Mouse (Mus musculus): ENCODE results near the gene Neurl1b.

Gene Neurl1b

DNA sequence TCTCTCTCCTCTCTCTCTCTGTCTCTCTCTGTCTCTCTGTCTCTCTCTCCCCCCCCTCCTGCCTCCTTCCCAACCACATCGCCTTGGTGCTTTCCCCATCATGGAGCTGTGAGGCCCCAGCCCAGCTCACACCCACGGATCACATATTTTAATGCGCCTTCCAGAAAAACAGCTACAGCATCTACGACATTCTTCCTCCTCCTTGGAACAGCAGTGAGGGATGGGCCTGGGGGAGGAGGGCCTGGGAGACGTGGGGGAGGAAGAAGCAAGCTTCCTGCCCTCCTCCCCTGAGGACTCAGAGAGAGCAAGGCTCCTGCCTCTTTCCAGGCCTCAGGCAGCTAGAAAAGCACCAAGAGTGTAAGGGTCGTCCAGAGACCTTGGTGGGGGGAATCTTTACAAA is 17.3 kb upstream of the Neurl1b start:
- DNase-seq (ENCODE audit: low read depth, low spot score), result peak; percentile 11

DNA sequence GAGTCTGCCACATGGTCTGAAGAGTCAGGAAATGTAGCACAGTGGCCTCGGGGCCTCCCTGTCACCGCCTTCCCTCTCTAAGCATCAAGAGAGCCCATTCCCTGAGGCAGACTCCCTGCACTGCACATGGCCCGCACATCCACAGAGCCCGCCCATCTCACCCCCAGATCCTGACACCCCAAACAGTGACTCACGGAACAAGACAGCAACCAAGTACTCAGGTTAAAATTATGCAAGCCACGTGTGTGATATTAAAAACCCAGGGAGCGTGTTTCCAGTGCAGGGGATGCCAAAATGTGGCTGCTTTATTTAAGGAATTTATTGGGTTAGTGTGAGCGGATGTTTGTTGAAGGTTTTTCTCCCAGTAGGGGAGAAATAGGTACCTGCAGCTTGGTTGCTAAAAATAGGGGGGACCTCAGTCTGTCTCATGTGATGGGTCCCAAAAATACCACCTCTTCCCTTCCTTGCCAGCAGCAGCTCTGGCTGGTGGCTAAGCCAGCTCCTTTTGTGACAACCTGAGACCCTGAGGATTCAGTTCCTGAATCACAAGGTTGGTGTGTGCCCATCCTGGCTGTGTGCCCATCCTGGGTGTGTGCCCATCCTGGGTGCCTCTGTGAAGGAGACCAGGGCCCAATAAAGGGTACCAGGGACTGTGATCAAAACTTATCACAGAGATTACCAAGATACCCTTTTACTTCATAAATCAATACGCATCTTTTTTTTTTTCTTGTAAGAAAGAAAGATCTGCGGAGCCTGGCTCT is 9.1 kb upstream of the Neurl1b start:
- no peak for DNase-seq (ENCODE audit: low read depth, low spot score)

DNA sequence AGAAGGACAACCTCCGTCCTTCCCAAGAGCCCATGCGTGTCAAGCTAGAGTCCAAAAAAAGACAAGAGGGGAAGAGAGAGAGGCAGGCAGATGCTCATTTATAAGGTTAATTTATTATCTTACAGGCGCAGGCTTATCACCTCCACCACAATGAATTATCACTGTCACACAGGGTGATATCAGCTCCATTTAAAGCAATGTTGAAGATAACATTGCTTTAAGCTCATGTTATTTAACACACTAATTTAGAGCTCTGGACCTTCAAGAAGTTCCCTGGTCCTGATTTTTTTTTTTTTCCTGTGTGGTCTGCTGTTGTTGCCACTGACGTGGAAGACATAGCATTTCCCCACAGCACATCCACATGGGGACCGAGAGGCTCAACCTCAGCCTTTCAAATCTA is 1.7 kb upstream of the Neurl1b start:
- no peak for DNase-seq (ENCODE audit: low read depth, low spot score)

DNA sequence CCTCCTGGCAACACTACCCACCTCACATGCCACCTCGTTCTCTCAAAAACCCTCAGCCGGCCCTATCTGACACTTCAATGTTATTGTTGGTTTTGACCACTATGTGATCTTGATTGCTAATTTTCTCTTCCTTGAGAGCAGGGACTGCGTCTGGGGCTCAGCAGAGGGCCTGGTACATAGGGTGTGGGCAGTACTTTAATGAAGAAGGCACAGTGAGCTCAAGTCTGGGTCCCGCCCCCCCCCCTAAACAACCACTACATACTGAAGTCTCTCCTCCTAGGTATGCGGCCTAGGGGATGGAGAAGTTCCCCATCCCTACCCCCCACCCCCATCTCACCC is 476 bp upstream of the Neurl1b start:
- DNase-seq (ENCODE audit: low read depth, low spot score), result no peak

DNA sequence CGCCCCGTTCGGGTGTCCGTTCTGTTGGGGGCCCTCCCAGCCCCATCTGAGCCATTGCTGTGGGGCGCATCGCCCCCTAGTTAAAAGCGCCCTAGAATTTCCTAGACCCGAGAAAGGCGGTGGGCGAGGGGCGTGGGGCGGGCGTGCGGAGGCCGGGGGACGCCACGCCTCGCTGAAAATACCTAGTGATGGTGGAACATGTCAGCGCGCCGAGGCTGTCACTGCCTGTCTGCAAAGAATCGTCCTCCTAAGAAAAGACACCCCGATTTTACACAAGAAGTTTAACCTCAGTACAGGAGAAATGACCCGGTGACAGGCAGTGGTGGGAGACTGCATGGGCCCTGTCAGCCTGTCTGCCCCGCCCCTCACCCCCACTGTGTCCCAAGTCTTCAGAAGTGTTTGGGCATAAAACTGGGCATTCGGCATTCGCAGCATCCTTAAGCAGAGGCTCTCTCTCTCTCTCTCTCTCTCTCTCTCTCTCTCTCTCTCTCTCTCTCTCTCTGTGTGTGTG is 781 bp downstream of the Neurl1b start:
- DNase-seq (ENCODE audit: low read depth, low spot score), result no peak

DNA sequence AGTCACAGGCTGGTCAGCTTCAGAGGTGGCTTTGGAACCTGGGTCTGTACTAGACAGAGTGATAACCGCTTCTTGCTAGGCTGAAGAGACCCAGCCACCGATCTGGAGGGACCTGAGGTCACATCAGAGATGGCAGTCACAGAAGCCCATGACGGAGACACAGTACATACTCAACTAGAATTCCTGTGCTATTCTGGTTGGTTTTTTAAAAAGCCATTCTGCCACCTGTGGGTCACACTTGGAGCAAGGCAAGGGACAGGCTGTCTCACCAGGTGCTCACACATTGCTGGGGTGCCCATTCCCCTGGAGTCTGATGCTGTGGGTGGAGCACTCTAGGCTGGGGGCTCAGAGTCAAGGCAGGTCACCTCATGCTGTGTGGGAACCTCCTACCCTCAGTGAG is 1.5 kb downstream of the Neurl1b start:
- no peak for DNase-seq (ENCODE audit: low read depth, low spot score)

DNA sequence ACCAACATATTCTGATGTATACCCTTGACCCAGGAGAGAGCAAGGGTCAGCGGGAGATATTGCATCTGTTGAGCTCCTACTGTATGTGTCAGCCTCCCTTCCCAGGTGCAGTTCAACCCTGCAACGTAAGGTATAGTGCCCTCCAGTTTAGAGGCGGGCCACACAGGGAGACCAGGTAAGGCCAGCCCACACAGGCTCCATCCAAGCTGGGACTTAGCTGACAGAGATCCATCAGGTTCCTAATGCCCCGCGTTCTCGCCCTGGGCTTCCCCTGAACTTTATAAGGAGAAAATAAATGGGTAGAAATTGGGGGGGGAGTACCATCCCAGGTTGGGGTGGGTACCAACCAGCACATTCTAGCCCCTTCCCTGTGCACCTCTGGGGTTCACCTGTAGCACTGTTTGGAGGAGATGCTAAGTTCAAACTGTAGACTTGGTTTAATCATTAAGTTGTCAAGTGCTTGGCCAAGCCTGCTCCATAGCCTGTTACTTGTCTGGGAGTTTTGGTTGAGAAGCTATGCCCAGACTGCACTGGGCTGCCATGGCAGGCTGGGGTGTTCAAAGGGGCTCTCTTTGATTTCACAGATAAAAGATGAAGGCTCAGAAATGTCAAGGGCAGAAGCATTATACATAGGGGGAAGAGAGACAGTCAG is 3.3 kb downstream of the Neurl1b start:
- no peak for DNase-seq (ENCODE audit: low read depth, low spot score)

DNA sequence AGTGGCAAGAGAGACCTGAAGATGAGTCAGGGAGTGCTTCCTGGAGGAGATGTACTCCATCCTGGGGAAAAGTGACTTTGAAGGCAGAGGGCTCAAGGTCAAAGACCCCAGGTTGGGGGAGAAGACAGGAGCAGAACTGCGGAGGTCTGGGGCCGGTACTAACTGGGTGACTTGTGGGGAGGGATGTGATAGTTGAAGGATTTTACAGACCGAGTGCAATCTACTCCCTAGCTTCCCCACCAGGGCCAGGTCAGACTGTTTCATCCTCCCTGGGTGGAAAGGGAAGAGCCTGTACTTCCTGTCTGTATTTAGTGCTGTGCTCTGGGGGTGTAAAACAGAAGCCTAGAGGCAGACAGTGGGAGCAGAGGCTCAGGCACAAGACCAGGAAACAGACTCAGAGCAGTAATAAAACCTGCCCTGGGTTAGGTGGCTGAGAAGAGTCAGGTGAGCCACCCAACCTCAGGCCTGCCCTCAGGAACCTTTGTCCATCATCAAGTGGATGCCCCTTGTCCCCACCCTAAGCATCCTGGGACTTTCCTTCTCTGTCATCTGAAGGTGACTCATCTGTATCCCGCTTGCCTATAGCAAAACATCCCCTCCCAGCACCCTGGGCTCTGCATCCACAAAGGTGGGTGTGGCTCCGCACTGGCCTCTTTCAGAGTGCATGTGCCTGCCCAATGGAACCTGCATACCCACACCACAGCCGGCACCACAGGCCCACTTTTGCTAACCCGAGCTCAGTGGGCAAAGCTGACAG is 6.0 kb downstream of the Neurl1b start:
- DNase-seq (ENCODE audit: low read depth, low spot score), result peak; percentile 21

DNA sequence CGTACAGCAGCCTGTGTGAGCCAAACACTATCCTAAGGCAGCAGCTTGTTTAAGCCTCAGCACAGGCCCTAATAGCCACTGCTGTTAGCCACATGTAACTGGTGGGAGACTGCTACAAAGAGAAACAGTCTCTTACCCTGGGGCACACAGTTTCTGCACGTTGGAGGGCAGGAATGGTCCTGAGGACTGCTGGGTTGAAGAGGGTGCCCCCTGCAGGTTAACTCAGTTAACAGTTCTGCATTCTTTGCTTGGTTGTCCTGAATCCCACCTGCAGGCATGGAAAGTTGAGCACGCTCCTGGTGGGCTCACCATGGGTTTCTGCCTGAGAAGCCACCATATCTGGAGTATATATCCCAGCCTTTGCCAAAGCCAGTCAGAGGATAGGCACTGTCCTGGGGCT is 6.9 kb downstream of the Neurl1b start:
- DNase-seq (ENCODE audit: low read depth, low spot score), result peak; percentile 52

DNA sequence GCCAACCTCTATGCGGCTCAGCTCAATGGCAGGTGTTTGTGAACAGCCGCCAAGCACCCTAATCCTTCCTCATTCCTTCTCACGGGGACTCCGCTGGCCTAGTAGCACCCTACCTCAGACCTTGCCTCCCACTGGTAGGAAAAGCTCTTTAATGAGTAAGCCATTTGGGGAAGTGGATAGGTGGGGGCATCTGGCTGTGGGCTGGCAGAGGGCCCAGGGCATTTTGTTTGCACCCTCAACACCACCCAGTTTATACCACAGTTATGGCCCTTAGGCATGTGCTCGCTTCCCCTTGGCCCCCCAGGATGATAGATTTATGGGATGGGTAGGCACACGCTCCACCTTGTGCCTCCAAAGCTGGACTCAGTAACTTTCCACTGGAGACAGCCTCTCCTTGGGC is 7.8 kb downstream of the Neurl1b start:
- no peak for DNase-seq (ENCODE audit: low read depth, low spot score)

DNA sequence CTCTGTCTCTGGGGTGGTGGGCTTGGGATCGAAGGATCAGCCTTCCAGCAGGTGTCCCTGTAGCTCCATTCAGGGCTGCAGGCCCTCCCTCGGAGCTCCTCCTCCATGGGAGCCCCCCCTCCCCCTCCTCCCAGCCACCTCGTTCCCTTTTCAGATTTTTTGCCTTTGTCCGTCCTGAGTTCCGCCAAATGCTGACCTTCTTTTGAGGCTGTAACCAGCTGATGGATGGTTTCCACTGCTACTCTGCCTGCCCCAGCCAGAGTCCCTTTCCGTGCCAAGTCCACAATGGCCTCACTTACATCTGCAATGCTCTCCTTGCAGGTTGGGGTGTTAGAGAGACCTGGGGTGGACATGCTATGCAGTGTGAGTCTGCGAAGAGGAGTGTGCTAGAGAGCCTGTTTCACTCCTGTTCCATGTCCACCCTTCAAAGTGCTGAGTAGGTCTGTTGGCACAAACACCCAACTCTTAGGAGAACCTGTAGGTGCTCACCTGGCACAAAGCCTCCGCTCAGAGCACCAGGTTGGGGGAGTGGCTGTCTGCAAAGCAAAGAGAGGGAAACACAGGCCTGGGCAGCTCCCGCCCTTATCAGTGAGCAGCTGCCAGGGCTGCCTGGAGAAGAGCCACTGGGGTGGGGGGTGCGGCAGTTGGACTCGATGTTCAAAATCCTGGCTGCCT is 9.5 kb downstream of the Neurl1b start:
- no peak for DNase-seq (ENCODE audit: low read depth, low spot score)

DNA sequence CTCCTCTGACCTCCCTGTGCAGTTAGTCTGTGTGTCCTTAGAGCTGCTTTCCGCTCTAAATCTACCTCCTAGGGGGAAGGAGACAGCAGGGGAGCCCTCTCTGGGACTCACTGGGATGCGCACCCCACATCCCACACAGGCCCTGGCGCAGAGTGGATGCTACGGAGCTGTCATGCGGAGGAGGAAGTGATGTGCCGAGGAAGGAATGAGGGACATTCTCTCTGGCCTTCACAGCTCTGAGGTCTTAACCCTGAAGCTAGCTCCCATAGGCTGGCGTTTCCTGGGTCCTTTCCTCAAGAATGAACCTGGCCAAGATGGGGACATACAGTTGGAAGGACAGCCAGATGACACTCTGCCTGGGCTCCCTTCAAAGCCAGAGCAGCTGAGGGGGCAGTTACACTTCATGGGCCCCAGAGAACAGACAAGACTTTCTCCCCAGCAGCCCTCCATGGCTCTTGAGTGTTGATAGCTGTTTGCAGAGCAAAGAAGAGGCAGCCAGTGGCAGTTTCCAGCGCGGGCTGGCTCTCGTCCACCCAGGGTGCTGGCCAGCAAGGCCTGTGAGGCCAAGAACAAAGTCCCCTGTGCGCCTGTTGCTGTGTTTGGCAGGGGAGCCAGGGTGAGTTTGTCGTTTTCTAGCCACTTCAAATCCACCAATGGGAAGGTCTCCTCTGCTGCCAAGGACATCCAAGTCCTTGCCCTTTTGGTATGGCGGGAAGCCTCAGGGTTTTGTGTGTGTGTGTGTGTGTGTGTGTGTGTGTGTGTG is 10.5 kb downstream of the Neurl1b start:
- DNase-seq (ENCODE audit: low read depth, low spot score), result no peak

DNA sequence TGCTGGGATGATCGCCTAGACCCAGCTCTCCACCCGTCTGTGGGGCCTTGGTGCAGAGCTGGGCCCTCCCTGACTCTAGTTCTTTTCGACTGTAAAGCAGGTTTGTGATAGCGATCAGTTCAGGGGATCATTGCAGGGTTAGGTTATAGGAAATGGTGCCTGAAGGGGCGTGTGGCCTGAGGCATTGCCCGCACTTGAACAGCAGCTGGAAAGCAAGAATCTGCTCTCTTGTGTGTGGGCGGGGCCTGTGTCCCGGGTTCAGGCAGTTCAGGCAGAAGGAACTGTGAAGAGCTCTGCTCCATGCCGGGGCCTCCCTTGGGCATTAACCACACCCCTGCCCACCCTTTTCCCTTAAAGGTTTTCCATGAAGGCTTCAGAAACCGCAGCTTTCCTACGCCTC is 18.7 kb downstream of the Neurl1b start:
- no peak for DNase-seq (ENCODE audit: low read depth, low spot score)

DNA sequence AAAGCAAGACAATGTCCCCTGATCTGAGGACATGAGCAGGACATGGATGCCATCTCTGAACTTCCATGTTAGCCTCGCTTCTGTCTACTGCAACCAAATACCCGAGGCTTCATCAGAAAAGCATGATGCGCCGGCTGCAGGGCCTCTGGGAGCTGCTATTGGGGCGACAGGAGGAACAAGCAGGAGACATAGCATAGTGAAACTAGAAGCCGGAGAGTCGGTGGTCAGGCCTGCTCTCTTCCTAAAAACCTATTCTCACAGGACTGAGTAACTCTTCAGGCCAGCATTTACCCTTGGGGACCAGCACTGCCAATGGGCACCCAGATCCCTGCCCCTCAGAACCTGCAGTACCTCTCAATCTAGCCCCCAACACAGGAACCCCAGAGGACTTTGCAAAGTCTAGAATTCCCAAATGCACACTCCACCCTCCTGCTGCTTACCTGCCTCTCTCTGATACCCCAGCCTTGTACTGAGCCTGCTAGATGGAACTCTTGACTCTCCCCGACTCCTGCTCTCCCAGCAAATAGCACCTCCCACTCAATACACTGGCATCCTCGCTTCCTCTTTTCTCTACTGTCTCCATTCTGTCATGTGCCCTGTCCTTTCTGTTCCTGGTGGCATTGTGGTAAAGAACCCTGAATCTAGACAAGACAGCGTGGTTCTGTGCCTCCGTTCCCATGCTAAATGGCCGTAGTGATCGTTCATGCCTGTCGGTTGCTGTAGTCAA is 22.6 kb downstream of the Neurl1b start:
- DNase-seq (ENCODE audit: low read depth, low spot score), result no peak

DNA sequence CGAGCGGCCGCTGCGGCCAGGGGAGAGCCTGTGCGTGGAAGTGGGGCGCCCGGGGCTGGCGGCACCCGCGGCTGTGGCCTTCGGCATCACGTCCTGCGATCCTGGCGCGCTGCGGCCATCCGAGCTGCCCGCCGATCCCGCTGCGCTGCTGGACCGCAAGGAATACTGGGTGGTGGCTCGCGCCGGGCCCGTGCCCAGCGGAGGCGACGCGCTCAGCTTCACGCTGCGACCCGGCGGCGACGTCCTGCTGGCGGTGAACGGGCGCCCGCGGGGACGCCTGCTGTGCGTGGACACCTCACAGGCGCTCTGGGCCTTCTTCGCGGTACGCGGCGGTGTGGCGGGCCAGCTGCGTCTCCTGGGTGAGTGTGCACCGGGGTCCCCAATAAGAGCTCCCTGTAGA is 24.4 kb downstream of the Neurl1b start:
- DNase-seq (ENCODE audit: low read depth, low spot score), result no peak

DNA sequence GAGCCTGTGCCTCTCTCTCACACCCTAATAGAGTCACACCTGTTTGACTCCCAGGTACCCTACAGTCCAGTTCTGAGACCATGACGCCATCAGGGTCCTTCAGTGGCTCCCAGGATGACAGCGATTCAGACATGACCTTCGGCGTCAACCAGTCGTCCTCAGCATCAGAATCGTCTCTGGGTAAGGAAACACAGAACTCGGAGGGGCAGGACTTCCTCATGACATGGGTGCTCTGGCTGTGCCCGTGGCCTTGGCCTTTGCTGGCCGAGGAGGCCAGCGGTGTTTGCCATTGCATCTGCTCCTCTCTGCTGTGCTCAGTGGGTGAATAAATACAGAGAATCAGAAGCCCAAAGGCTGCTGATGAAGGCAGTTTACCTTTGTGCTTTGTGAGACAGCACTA is 26.4 kb downstream of the Neurl1b start:
- DNase-seq (ENCODE audit: low read depth, low spot score), result no peak

DNA sequence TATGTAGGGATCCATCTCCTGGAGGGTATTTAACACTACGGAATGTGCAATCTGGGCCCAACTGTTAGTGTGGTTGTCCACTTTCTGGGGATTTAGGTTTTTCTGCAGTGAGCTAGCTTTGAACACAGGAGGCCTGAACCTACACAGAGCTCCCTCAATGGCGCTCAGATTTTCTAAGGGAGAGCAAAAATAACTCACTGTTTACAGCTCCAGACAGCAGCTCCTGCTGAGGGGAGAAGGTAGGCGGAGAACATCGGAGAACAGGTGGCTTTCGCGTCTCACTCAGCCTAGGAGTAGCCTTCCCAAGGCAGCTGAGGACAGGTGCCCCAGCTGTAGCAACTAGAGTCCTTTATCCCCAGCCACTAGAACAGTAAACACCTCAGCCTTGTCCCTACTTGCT is 27.6 kb downstream of the Neurl1b start:
- no peak for DNase-seq (ENCODE audit: low read depth, low spot score)

DNA sequence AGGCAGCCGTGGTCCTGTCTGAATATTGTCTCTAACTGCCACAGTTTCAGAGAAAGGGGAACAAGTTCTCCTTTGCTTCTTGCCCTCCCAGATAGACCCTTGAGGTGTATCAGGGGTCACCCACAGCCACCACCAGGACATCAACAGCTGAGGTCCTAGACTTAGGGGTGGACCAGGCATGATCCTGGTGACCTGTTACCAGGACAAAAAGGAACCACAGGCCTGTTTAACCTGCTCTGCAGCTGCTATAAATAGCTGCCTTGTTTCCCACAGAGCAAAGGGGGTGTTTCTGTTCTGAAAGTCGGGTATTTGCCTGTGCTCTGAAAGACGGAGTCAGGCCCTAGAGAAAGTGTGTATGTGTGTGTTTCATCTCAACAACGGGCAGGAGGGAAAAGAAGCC is 29.2 kb downstream of the Neurl1b start:
- no peak for DNase-seq (ENCODE audit: low read depth, low spot score)

DNA sequence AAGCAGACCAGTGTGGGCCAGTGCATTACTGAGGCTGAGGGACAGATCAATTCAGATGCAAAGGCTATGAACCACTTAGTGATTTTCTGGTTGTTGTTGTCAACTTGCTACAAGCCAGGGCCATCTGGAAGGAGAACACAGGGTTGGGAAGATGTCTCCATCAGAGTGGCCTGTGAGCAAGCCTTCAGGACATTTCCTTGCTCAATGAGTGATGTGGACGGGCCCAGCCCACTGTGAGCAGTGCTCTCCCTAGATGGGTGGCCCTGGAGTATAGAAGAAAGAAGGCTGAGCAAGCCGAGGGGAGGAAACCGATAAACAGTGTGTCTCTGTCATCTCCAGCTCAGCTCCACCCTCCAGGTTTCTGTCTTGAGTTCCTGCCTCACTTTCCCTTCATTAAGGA is 34.8 kb downstream of the Neurl1b start:
- no peak for DNase-seq (ENCODE audit: low read depth, low spot score)

DNA sequence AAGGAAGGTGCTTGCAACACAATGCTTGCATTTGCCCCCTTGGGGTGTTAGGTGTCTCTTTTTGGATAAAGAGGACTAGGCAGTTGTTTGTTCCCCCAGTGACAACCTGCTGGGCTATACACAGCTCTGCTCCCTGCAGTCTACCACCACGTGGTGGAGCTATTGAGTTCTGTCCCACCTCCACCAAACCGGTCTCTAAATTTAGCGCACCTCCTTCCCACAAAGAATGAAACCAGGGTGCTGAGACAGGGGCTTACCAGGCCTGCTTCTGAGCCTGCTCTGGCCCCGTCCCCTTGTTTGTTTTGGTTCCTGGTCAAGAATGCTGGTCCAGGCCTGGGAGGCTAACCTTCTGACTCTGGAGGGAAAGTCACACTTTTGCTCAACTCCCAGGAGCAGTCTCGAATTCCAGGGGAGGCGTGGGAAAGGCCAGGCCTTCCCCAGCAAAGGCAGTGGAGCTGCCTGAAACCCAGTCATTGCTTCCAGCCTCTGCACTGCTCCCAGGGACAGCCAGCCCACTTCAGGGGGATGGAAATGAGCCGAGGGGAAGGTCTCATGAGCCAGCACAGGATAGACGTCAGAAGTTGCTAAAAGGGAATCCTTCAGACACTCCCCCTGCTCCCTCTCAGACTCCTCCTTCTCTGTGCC is 37.1 kb downstream of the Neurl1b start:
- DNase-seq (ENCODE audit: low read depth, low spot score), result peak; percentile 66

All from 3T3-L1 (cell line).